Mouse (Mus musculus) MEL-GATA-1-ER (cell line): ENCODE data around the gene Sfswap.
"Not testable (repeated sequence)": the region's sequence is repeated elsewhere in the genome, so short reads cannot be mapped to it uniquely, and the experiment has no call there.

Experiments
- DNase-seq: peaks from one replicate; pipeline ENCODE4 v3.0.0-alpha.2; 2012; ENCODE audit warnings: low read depth; ENCODE audit errors: extremely low read depth

The Sfswap gene

DNA sequence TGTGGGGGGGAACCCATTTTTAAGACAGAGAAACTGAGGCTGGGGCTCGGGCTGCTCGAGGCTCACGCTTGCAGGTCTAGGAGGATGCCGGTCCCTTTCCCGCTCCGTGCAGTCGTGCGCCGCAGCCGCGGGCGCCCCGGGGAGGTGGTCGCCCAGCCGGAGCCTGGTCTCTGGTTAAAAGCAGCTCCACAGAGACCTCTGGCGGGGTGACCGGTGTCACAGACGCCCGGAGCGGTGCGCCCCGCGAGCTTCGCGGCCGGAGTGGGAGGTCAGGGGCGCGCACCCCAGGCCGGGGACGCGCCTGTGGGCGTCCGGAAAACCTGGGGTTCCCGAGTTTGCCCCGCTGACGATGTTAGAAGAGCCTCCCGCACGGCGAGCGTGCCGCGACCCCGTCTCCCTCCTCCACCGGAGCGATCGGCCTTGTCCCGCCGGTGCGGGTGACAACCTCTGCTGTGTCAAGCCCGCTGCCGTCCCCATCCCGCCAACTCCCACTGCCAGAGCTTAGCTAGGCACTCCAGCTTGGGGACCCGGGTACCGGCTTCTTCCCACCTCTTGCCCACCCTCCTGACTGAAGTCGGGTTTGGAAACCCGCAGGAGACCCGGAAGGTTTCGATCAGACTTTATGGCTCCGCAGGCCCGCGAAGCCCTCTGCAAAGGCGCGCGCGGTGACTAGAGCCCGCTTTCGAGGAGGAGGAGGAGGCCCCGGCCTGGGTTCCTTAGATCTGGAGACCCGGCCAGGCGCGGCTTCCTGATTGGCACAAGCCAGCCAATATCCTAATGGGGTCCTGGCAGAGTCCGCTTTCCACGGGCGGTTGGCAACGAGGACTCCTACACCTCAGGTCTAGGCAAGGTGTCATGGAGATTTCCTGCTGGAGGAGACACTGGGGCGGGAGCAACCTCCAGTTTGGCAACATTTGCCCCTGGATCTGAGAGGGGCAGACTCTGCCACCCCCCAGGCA, 83.8 kb downstream of the Sfswap start:
- DNase-seq = peak; percentile 3

DNA sequence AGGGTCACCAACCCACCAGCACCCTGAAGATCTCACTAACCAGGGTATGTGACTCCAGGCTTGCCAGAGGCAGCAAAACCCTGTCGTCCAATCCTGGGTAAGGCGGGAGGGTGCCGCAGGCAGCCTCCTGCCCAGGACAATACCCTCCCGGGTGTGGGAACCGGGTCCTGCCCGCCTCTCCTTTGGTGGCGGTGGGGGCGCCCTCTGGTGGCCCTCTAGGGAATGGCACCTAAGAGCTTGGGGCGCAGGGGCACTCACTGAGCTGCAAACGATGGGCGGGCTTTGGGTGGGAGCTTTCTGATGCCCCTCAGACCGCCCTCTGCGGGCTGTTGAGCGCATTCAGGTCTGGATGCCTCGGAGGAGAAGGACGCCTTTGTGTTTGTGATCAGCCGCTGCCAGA, 85.0 kb downstream of the Sfswap start:
- peak; percentile 34 for DNase-seq

DNA sequence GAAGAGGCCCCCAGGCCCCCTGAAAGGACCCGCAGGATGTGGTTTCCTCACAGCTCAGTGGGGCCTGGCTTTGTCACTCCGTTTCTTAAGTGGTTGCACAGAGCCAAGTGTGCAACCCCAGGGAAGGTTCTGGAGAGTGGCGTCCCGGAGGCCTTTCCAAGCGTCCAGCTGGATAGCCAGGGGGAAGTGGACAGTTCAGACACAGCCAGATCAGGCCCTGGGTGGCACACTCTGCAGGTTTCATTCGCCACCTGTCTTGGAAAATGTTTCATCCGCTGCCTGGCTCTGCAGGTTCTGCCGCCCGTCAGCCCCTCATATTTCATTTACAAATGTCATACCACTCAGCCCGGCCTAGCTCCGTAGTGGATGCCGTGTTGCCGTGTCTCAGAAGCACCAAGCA, 85.5 kb downstream of the Sfswap start:
- DNase-seq = no peak

- DNase-seq = no peak
These were observed 89.9 kb downstream of the Sfswap start for GRCm38 (mm10) chr5:129590915-129591314.

- peak; percentile 55 for DNase-seq
These were observed 93.4 kb downstream of the Sfswap start for GRCm38 (mm10) chr5:129594116-129595114.

GRCm38 (mm10) chr5:129602071-129602487, 101.1 kb downstream of the Sfswap start:
- no peak for DNase-seq

GRCm38 (mm10) chr5:129607476-129607875, 106.5 kb downstream of the Sfswap start:
- no peak for DNase-seq

GRCm38 (mm10) chr5:129611060-129611459, 110.0 kb downstream of the Sfswap start:
- peak; percentile 54 for DNase-seq

DNA sequence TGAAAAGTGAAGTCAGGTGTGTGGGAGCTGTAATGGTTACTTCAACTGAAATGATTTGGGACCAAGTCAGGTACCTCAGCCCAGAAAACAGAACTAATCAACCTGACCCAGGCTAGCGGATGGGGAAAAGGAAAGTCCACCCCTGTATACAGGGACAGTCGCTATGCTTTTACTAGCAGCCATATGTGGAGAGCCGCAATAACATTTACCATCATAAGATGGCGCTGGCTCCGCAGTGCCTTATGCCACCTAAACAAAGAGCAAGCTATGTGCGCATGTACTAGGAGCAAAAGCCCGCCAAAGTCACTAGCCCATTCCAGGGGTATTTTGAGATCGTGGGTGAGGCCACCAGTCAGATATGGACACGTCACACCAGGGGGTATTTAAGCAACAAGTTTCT, 119.6 kb downstream of the Sfswap start:
- DNase-seq = not testable (repeated sequence)
